8 mouse cellular contexts compared by ENCODE assay signal in genomic region chr19:7136016-7136415, GRCm38 (mm10). TPM values are rescaled to one million over a fixed set of nuclear protein-coding genes. Genes with fewer than 3 reads are reported as not detected.
A peak's percentile ranks its signal among the peaks of the same experiment; 100 is the strongest.
DNase-seq lines count a peak whose midpoint lies in the region; ATAC-seq lines count a peak whose summit lies in the region.

No protein-coding gene starts in this region.

- peak overlapping the region; percentile 65; the same call in 1 of the 2 replicates for H3K27ac ChIP-seq in neural tube, embryonic 11.5 days (ENCODE audit: low read depth, low read length)
- peak overlapping the region; percentile 91 for H3K27ac ChIP-seq in neural tube, embryonic 13.5 days (replicated peaks)

- peaks cover 9% of the 10 kb centered on the region for H3K27me3 ChIP-seq in neural tube, embryonic 11.5 days (ENCODE audit: control insufficient read depth, insufficient read depth, low read length)
- peaks cover 21% of the 10 kb centered on the region for H3K27me3 ChIP-seq in neural tube, embryonic 13.5 days

- WGBS in neural tube, embryonic 11.5 days = 7% methylated on average over 9 of the region's 9 CpGs
- 3% methylated on average over 9 of the region's 9 CpGs for WGBS in neural tube, embryonic 13.5 days

- DNase-seq in neural tube, embryonic 11.5 days (ENCODE audit: low spot score) = peak; percentile 56
- no peak for DNase-seq in neural tube, embryonic 10.5 days (ENCODE audit: extremely low spot score, low spot score)
- peak; percentile 59 for DNase-seq in embryo, embryonic 11 days
- peak; percentile 33 to 35 for DNase-seq in heart, postnatal 36 days
- peak; percentile 69 to 81 for DNase-seq in kidney, postnatal 4 days
- no peak for DNase-seq in frontal cortex, postnatal 36 days (ENCODE audit: low spot score in 2 of 2)
- DNase-seq in natural killer cell, adult 2 months (ENCODE audit: low spot score in 2 of 2) = no peak

- intact Hi-C loops in heart, postnatal 36 days (cut with DNase I) = no loop called here

- H3K4me1 ChIP-seq in neural tube, embryonic 11.5 days (ENCODE audit: control insufficient read depth, insufficient read depth, low read length) = peaks cover 58% of the 10 kb centered on the region
- peaks cover 93% of the 10 kb centered on the region for H3K4me1 ChIP-seq in neural tube, embryonic 13.5 days (replicated peaks)

- no peaks in the 10 kb centered on the region for H3K9me3 ChIP-seq in neural tube, embryonic 11.5 days (ENCODE audit: control insufficient read depth, low read length)
- no peaks in the 10 kb centered on the region for H3K9me3 ChIP-seq in neural tube, embryonic 13.5 days

- no peak overlapping the region for H3K9ac ChIP-seq in neural tube, embryonic 11.5 days (ENCODE audit: low read length)
- H3K9ac ChIP-seq in neural tube, embryonic 13.5 days = no peak overlapping the region

- H3K4me3 ChIP-seq in neural tube, embryonic 11.5 days (ENCODE audit: low read depth, low read length) = no peak overlapping the region
- H3K4me3 ChIP-seq in neural tube, embryonic 13.5 days = no peak overlapping the region

- peak; percentile 42; the same call in 1 of the 2 replicates for ATAC-seq in neural tube, embryonic 11.5 days (ENCODE audit: insufficient read depth, low FRiP score, low TSS enrichment)
- peak; percentile 30; the same call in 1 of the 2 replicates for ATAC-seq in neural tube, embryonic 13.5 days (ENCODE audit: low read depth)

- H3K4me2 ChIP-seq in neural tube, embryonic 11.5 days (ENCODE audit: low read depth) = no peak overlapping the region
- H3K4me2 ChIP-seq in neural tube, embryonic 13.5 days = peak overlapping the region; percentile 13

- no peaks in the 10 kb centered on the region for H3K36me3 ChIP-seq in neural tube, embryonic 11.5 days (ENCODE audit: control insufficient read depth, insufficient read depth, low read length)
- no peaks in the 10 kb centered on the region for H3K36me3 ChIP-seq in neural tube, embryonic 13.5 days

RNA-seq across cellular contexts. Expression of gene Flrt1, which starts 30.5 kb away (rescaled TPM):
- 6.6 and 7.5 TPM in 2 replicates for polyA plus RNA-seq in neural tube, embryonic 11.5 days (2014; fragmentation: Nextera tagmentation; extraction: Ambion mirVana)
- under 1 TPM; 0.84 to 1.00 TPM for total RNA-seq in heart, postnatal 36 days (2021)
- polyA plus RNA-seq in neural tube, embryonic 13.5 days (2015; fragmentation: Nextera tagmentation; extraction: Ambion mirVana) = 9.6 and 10.9 TPM in 2 replicates

Comparison
In these comparisons a context has a peak if more than half of its experiments do, and no peak if none do; other contexts are left out.
1. DNase-seq: peak in neural tube, embryonic 11.5 days (single experiment), embryo, embryonic 11 days (single experiment), heart, postnatal 36 days (2 of 2) and kidney, postnatal 4 days (2 of 2); none in neural tube, embryonic 10.5 days (single experiment), frontal cortex, postnatal 36 days (0 of 2) and natural killer cell, adult 2 months (0 of 2).